Mouse (Mus musculus): ENCODE measurements around the gene Itpr2.

DNA sequence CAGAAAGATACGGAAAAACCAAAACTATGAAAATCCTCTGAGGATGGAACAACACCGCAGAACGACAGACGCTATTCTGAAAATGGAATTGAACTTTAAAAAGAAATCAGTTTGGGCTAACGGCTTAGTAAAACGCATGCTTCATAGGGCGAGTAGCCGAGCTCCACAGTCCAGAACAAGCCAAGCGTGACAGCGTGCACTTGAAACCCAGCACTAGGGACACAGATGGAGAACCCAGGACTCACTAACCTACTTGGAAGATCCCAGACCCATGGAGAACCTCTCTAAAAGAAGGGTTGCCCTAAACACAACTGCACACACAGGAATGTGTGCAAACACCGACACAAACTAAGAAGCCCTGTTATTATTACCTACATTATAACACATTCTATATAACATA, 197.9 kb downstream of the Itpr2 start:
- TF ChIP-seq CTCF (IDR thresholded peaks at IDR 0.05; ENCODE audit: extremely low read depth, insufficient read depth, insufficient read length, insufficient replicate concordance) (no peak), POLR2A (IDR thresholded peaks at IDR 0.05; ENCODE audit: low read depth, low read length) (no peak)
